Mouse (Mus musculus) layer of hippocampus, adult 9-11 months (tissue): Measurements from ENCODE around the gene Elf3.
A peak's percentile ranks its signal among the peaks of the same experiment; 100 is the strongest.
"Not testable (repeated sequence)": the region's sequence is repeated elsewhere in the genome, so short reads cannot be mapped to it uniquely, and the experiment has no call there.

ENCODE experiments used
- DNase-seq: peaks from one replicate; pipeline ENCODE4 v3.0.0; 2022

Gene Elf3

GRCm38 (mm10) chr1:135258380-135259127 is at the start of gene Elf3:
Elf3 (minus strand) TSS chr1:135258568.
- DNase-seq, result no peak

- no peak for DNase-seq
Observed at GRCm38 (mm10) chr1:135290908-135291307, 32.5 kb upstream of the Elf3 start.

DNA sequence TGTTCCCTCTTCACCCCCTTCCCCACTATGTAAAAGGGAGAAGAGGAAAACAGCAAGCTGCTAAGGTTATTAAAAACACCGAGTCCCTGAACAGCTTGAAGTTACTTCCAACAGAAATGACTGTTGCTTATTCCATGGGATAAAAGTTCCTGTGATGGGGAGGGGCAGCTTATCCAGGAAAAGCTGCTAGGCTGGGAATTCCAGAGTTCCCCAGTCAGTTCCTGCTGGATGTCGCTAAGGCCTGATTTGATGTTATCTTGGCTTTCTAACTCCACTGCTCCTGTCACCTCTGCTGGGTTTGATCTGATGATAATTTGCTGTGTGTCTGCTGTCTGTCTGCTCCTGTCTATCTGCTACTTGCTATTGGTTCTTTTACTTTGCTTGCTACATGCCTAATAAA is 27.9 kb upstream of the Elf3 start:
- no peak for DNase-seq

- peak; percentile 58 for DNase-seq
Observed at GRCm38 (mm10) chr1:135283826-135284291, 25.5 kb upstream of the Elf3 start, which contains the start of gene Rnpep. Rnpep (minus strand) TSS chr1:135284084.

GRCm38 (mm10) chr1:135283287-135283825 is 25.0 kb upstream of the Elf3 start:
- peak; percentile 38 for DNase-seq

- peak; percentile 37 for DNase-seq
Observed at GRCm38 (mm10) chr1:135282536-135283286, 24.3 kb upstream of the Elf3 start.

DNA sequence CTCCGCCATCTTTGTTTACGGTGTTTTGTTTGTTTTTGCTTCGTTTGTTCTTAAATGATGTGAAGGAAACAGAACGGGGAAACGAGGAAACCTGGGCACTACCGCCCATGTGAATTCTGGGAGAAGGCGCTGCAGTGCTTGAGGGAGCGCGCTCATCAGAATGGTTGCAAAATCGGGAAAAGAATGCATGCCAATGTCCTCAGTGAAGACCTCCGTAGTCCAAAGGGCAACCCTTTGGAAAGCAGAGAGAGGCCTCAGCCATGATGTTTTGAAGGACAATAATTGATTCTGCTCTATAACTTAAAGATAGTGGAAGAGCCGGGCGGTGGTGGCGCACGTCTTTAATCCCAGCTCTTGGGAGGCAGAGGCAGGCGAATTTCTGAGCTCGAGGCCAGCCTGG is 23.5 kb upstream of the Elf3 start:
- no peak for DNase-seq

DNA sequence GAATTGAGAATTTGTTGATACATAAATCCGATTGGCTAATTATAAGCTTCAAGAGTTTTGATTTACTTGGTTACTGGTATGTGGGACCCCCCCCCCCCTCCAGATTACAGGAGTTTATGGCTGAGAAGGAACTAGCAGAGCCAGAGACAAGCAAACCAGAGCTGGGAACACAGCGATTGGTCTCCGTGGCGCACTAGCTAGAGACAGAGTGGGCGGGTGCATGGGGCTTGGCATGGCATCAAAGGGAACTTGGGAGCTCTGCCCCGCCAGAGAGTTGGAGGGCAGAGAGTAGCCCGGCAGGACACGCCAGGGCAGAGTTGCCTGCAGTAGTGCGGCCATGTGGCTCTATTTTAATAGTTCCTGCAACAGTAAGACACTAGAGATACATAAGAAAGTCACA is 22.3 kb upstream of the Elf3 start:
- peak; percentile 79 for DNase-seq

DNA sequence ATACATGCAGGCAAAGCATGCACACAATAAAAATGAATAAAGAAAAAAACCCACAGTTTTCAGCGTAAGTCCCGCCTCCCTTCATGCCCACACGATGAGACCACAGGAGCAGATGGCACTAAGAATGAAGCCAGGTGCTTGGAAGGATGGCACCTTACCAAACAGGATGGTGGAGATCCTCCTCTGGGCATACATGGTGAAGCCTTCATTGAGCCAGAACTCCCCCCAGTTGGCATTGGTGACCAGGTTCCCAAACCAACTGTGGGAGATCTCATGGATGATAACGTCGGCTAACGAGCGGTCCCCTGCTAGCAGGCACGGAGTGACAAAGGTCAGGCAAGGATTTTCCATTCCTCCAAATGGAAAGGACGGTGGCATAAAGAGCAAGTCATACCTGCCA is 13.0 kb upstream of the Elf3 start:
- DNase-seq, result no peak

DNA sequence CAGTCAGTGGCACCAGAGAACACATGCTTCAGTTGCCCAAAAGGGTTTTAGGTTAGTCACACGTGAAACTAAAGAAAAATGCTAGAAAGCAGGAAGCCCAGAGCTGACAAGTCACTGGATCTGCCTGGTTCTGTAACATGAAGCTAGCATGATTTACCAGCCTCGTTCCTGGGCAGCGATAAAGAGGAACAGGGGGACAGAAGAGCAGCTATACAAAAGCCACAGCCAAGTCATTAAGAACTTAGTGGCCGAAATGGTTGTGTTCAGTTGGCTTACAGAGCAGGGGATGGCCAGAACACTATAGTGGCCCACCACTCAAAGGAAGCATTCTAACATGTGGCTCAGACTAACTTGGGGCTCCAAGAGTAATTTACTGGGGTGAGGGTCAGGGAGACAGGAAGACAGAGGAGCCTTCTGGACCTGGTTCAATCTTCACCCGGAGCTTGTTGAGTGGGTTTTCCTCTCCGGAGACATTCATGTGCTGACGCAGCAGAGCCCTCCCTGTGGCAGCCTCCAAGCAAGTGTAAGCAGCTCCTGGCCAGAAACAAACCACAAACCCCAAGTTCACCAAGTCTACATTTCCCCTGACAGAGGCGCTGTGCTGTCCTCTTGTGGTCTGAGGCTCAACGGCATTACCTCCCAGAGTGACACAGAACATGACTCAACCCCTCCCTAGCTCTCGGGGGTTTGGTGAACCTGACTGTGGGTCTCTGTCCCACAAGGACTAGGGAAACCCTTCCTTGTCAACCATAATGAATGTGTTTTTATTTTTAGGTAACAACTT is 9.5 kb upstream of the Elf3 start:
- DNase-seq, result no peak

- no peak for DNase-seq
Observed at GRCm38 (mm10) chr1:135265834-135266233, 7.5 kb upstream of the Elf3 start.

DNA sequence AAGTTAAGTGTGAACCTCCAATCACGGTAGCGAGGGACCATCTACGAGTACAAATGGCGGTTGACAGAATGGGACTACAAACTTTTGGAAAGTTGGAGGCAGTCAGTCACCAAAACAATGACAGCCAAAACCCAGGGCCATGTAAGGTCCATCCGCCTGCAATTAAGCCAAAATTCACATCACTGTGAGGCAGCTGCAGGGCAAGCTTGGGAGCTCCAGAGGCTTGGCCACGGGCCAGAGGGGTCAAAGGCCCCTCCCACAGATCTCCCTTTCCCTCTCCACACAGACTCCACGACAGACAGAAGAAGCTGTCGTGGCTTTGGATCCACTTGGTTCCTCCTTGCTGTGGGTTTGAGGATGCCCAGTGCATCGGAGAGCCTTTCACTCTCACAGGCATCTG is 4.9 kb upstream of the Elf3 start:
- DNase-seq, result no peak

- no peak for DNase-seq
Observed at GRCm38 (mm10) chr1:135262329-135262728, 4.0 kb upstream of the Elf3 start.

DNA sequence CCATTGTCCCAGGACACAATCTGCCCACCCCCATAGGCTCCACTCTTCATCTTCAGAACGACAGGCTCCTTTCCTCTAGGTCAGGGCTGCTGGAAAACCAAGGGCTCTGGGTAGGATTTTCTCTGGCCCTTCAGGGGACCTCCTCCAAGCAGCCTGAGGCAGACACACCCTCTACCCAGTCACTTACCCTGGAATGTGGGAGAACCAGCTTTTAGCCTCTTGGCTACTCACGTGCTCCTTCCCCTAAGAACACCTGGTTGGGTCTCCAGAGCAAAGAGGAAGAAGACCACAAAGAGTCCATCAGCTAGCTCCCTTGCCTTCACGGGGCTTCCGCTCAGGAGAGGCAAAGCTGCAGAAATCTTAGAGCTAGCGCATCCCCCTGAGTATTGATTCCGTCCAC is 2.6 kb upstream of the Elf3 start:
- no peak for DNase-seq

- peak; percentile 64 for DNase-seq
Observed at GRCm38 (mm10) chr1:135259128-135259436, 714 bp upstream of the Elf3 start.

GRCm38 (mm10) chr1:135256299-135256698 is 2.1 kb downstream of the Elf3 start:
- no peak for DNase-seq

DNA sequence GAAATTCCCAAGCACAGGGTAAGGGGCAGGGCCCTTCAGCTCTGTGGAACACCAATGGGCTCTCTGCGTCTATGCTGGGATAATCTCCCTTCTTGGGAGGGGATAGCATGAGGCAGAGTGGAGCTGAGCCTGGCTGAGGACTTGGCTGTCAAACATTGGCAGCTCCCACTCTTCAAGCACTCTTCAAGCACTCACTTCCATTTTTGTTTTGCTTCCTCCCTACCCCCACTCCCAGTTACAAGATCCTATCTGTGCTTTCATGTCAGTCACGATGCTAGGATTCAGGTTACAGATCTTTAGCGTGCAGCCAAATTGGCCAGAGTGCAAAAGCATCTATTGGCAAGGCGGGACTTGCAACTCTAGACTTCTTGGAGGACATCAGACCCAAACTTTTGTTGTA is 5.5 kb downstream of the Elf3 start:
- no peak for DNase-seq

- no peak for DNase-seq
Observed at GRCm38 (mm10) chr1:135251405-135251804, 7.0 kb downstream of the Elf3 start.

GRCm38 (mm10) chr1:135250706-135251105 is 7.7 kb downstream of the Elf3 start:
- no peak for DNase-seq

DNA sequence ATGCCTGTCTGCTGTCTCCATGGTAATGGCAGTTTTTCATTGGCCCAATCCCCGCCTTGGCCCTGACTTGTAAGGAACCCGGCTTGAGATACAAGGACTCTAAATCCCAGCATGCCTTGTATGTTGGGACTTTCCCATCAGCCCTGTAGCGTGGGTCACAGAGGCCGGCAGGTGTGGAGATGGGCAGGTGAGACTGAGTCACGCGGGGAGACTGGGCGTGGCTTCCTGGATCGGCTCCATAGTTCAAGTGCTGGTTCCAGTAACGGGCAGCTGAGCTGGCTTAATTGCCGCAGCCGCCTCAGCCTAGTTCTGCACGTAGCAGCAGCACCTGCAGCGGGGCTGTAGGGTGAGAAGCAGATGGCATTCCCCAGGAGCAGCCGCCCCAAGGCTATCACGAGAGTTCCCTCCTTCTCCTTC is 9.9 kb downstream of the Elf3 start:
- peak; percentile 51 for DNase-seq

DNA sequence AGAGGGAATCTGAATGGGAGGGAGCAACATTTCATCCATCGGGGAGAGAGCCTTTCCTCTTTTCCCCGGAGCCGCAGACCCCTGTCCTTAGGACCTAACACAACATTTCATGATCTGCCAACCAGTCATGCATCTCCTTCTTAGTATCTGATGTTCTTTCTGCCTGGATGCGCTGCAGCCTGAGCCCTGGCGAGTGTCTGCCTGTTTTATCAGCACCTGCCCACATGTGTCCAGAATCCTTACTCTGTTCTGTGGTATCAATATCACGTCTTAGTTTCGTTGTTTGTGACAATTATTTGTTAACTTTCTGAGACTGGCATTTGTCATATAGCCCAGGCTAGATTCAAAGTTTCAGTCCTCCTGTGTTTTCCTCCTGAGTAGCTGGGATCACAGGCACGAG is 14.4 kb downstream of the Elf3 start:
- no peak for DNase-seq

DNA sequence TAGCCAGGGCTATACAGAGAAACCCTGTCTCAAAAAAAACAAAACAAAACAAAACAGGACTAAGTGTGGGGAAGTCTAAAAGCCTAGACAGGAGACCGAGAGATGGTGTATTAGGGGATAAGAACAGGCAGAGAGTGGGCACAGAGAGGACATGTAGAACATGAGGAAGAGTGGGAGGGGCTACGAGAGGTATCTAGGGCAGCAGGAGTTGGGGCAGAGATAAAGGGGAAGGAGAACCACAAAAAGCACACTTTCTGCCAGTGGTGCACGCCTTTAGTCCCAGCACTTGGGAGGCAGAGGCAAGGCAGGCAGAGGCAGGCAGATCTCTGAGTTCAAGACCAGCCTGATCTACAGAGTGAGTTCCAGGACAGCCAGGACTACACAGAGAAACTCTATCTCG is 18.2 kb downstream of the Elf3 start:
- not testable (repeated sequence) for DNase-seq

GRCm38 (mm10) chr1:135237131-135237851 is 21.1 kb downstream of the Elf3 start:
- DNase-seq, result no peak
